Mouse (Mus musculus) midbrain, embryonic 15.5 days (tissue): ENCODE data around the gene Pcbp2. TPM values are rescaled to one million over a fixed set of nuclear protein-coding genes. Genes with fewer than 3 reads are reported as not detected.
A peak's percentile ranks its signal among the peaks of the same experiment; 100 is the strongest.

ENCODE experiments used
- ATAC-seq: fragments of 200-750 bp; cut with Nextera tagmentation; replicated peaks from 2 replicates; pipeline ENCODE4 v1.8.0; 2017; ENCODE audit warnings: moderate TSS enrichment
- H3K27ac ChIP-seq: fragments of 300-500 bp; sonication (generic); 2 replicates; pipeline ENCODE4 v1.5.1; 2015; ENCODE audit warnings: mild to moderate bottlenecking, inconsistent platforms
- H3K27me3 ChIP-seq: fragments of 300-500 bp; sonication (generic); replicated peaks from 2 replicates; pipeline ENCODE4 v1.6.1; 2015; ENCODE audit warnings: inconsistent platforms
- H3K36me3 ChIP-seq: fragments of 300-500 bp; sonication (generic); replicated peaks from 2 replicates; pipeline ENCODE4 v1.6.1; 2015; ENCODE audit warnings: inconsistent platforms
- H3K4me1 ChIP-seq: fragments of 300-500 bp; sonication (generic); 2 replicates; pipeline ENCODE4 v1.6.1; 2015; ENCODE audit warnings: inconsistent platforms
- H3K4me2 ChIP-seq: fragments of 300-500 bp; sonication (generic); 2 replicates; pipeline ENCODE4 v1.6.1; 2015; ENCODE audit warnings: inconsistent platforms, mild to moderate bottlenecking, moderate library complexity
- H3K4me3 ChIP-seq: fragments of 300-500 bp; sonication (generic); 2 replicates; pipeline ENCODE4 v1.5.1; 2015; ENCODE audit warnings: mild to moderate bottlenecking, inconsistent platforms
- H3K9ac ChIP-seq: fragments of 300-500 bp; sonication (generic); 2 replicates; pipeline ENCODE4 v1.6.1; 2015; ENCODE audit warnings: mild to moderate bottlenecking, inconsistent platforms
- H3K9me3 ChIP-seq: fragments of 300-500 bp; sonication (generic); 2 replicates; pipeline ENCODE4 v1.6.1; 2016; ENCODE audit warnings: inconsistent platforms
- WGBS: fragments of 180-500 bp; shearing (Covaris S2); methylation state at CpG from one replicate; pipeline ENCODE4 v1.1.7; 2015; ENCODE audit warnings: mixed read lengths; 5-methylcytosine and 5-hydroxymethylcytosine counted together
- polyA plus RNA-seq: library from polyadenylated mRNA; unstranded; fragments of >200 nt; fragmentation: Nextera tagmentation; extraction: Ambion mirVana; gene quantifications from 2 replicates; pipeline ENCODE4 v1.2.1, GENCODE M21; 2015

Gene Pcbp2
- polyA plus RNA-seq, 1 experiment from 2014 or later: 126 TPM

DNA sequence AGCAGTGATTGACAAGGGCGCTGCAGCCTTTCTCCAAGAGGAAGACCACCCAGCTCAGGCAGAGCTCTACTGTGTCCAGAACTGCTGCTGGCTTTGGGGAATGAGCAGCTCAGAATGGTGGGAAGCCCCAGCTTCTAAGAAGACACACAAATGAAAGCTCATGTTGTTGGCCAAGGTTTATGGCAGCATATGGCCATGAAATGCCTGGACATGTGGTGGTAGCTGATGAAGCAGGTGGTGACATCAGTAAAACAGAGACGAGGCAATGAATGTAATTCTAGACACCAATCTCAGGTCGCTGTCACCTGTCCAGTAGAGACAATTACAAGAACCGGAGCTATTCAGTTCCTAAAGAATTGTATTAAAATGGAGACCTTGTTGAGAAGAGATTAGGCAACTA, 74.5 kb downstream of the Pcbp2 start:
- H3K27me3 ChIP-seq: no peaks in the 10 kb centered on the region
- WGBS: 91% methylated on average over 4 of the region's 4 CpGs
- no peak overlapping the region for H3K9ac ChIP-seq
- no peak overlapping the region for H3K27ac ChIP-seq
- ATAC-seq: no peak
- H3K36me3 ChIP-seq: peaks cover 19% of the 10 kb centered on the region; the same call in 1 of the 2 replicates
- H3K4me2 ChIP-seq: no peak overlapping the region
- H3K4me3 ChIP-seq: no peak overlapping the region
- H3K9me3 ChIP-seq: no peaks in the 10 kb centered on the region
- H3K4me1 ChIP-seq: peaks cover 7% of the 10 kb centered on the region; the same call in 1 of the 2 replicates

- no peak overlapping the region for H3K4me3 ChIP-seq
- WGBS: 87% methylated on average over 3 of the region's 3 CpGs
- H3K9me3 ChIP-seq: no peaks in the 10 kb centered on the region
- ATAC-seq: no peak
- no peak overlapping the region for H3K9ac ChIP-seq
- peaks cover 7% of the 10 kb centered on the region; the same call in 1 of the 2 replicates for H3K4me1 ChIP-seq
- no peaks in the 10 kb centered on the region for H3K27me3 ChIP-seq
- no peak overlapping the region for H3K4me2 ChIP-seq
- no peak overlapping the region for H3K27ac ChIP-seq
- H3K36me3 ChIP-seq: 0 out of 2 replicates have a peak, but pooled peaks cover 14% of the 10 kb centered on the region
Measured at GRCm38 (mm10) chr15:102546246-102546645, 75.9 kb downstream of the Pcbp2 start.

GRCm38 (mm10) chr15:102546677-102547427, 76.5 kb downstream of the Pcbp2 start:
- H3K9me3 ChIP-seq: no peaks in the 10 kb centered on the region

GRCm38 (mm10) chr15:102547478-102547877, 77.1 kb downstream of the Pcbp2 start:
- WGBS: 77% methylated on average over 3 of the region's 3 CpGs
- ATAC-seq: no peak
- Histone ChIP-seq H3K4me3 (no peak overlapping the region), H3K9ac (no peak overlapping the region), H3K27ac (0 out of 2 replicates have a peak overlapping the region, but pooled peaks have one; percentile 20), H3K4me2 (no peak overlapping the region), H3K27me3 (no peaks in the 10 kb centered on the region), H3K9me3 (no peaks in the 10 kb centered on the region), H3K4me1 (peaks cover 7% of the 10 kb centered on the region; the same call in 1 of the 2 replicates), H3K36me3 (peaks cover 15% of the 10 kb centered on the region; the same call in 1 of the 2 replicates)

More at GRCm38 (mm10) chr15:102546677-102547427, 76.5 kb downstream of the Pcbp2 start:
- Histone ChIP-seq H3K4me1 (peaks cover 7% of the 10 kb centered on the region; the same call in 1 of the 2 replicates), H3K4me2 (no peak overlapping the region), H3K27me3 (no peaks in the 10 kb centered on the region), H3K36me3 (0 out of 2 replicates have a peak, but pooled peaks cover 15% of the 10 kb centered on the region), H3K27ac (0 out of 2 replicates have a peak overlapping the region, but pooled peaks have one; percentile 20), H3K4me3 (no peak overlapping the region), H3K9ac (no peak overlapping the region)
- ATAC-seq: 0 out of 2 replicates have a peak, but pooled peaks have one; percentile 27
- 81% methylated on average over 3 of the region's 3 CpGs for WGBS

Other genes starting within 250 kb of the Pcbp2 start
- 0.98 and 1.1 TPM in 2 replicates for gene Itgb7, start 238.6 kb upstream of the Pcbp2 start, polyA plus RNA-seq
- gene Rarg, start 213.0 kb upstream of the Pcbp2 start, polyA plus RNA-seq: 4.1 and 6.4 TPM in 2 replicates
- 0.10 TPM in 1 of 2 replicates, not detected in the other for gene Gm9918, start 200.0 kb upstream of the Pcbp2 start, polyA plus RNA-seq
- gene Mfsd5, start 191.1 kb upstream of the Pcbp2 start, polyA plus RNA-seq: 58.5 and 64.0 TPM in 2 replicates
- gene Espl1, start 174.3 kb upstream of the Pcbp2 start, polyA plus RNA-seq: 5.5 and 7.5 TPM in 2 replicates
- gene Pfdn5, start 144.4 kb upstream of the Pcbp2 start, polyA plus RNA-seq: 450 and 466 TPM in 2 replicates
- 91.8 and 103 TPM in 2 replicates for gene Myg1, start 138.8 kb upstream of the Pcbp2 start, polyA plus RNA-seq
- gene Aaas, start 119.8 kb upstream of the Pcbp2 start, polyA plus RNA-seq: 37.4 and 37.9 TPM in 2 replicates
- 0.09 and 0.26 TPM in 2 replicates for gene Sp7, start 103.4 kb upstream of the Pcbp2 start, polyA plus RNA-seq
- gene Sp1, start 64.4 kb upstream of the Pcbp2 start, polyA plus RNA-seq: 3.4 and 4.1 TPM in 2 replicates
- gene Amhr2, start 25.2 kb upstream of the Pcbp2 start, polyA plus RNA-seq: 0.30 and 0.34 TPM in 2 replicates
- gene Prr13, start 11.5 kb upstream of the Pcbp2 start, polyA plus RNA-seq: 103 and 107 TPM in 2 replicates
- 13.8 and 16.1 TPM in 2 replicates for gene Gm10337, start 33.2 kb downstream of the Pcbp2 start, polyA plus RNA-seq
- gene Map3k12, start 46.5 kb downstream of the Pcbp2 start, polyA plus RNA-seq: 62.2 and 63.6 TPM in 2 replicates
- 104 and 108 TPM in 2 replicates for gene Tarbp2, start 47.7 kb downstream of the Pcbp2 start, polyA plus RNA-seq
- gene Npff, start 54.4 kb downstream of the Pcbp2 start, polyA plus RNA-seq: 1.8 and 2.4 TPM in 2 replicates
- gene Gm28047, start 154.5 kb downstream of the Pcbp2 start, polyA plus RNA-seq: not detected in 2 replicates
- 15.6 and 20.0 TPM in 2 replicates for gene Atf7, start 154.9 kb downstream of the Pcbp2 start, polyA plus RNA-seq
- gene Atp5g2, start 201.8 kb downstream of the Pcbp2 start, polyA plus RNA-seq: 39.5 and 43.4 TPM in 2 replicates